Mouse (Mus musculus) liver, embryonic 14.5 days (tissue): ENCODE measurements around the gene Cx3cr1. TPM values are rescaled to one million over a fixed set of nuclear protein-coding genes. Genes with fewer than 3 reads are reported as not detected.
A peak's percentile ranks its signal among the peaks of the same experiment; 100 is the strongest.

Source experiments
- ATAC-seq: fragments of 200-750 bp; cut with Nextera tagmentation; 2 replicates; pipeline ENCODE4 v1.8.0; 2017; ENCODE audit warnings: moderate number of reproducible peaks, mild to moderate bottlenecking, moderate library complexity; ENCODE audit not compliant: insufficient read depth
- DNase-seq, 3 experiments: peaks; one replicate each; pipeline ENCODE4 v3.0.0-alpha.2; 2012 to 2013; ENCODE audit warnings: low read depth in 3 of 3, low spot score in 3 of 3
- H3K27ac ChIP-seq: fragments of 300-500 bp; sonication (generic); 2 replicates; pipeline ENCODE4 v1.5.1; 2014; ENCODE audit warnings: moderate library complexity, mild to moderate bottlenecking, control low read depth, inconsistent platforms
- H3K27me3 ChIP-seq: fragments of 300-500 bp; sonication (generic); 2 replicates; pipeline ENCODE4 v1.6.1; 2014; ENCODE audit warnings: mild to moderate bottlenecking, low read length, moderate library complexity; ENCODE audit not compliant: control insufficient read depth, insufficient read depth
- H3K36me3 ChIP-seq: fragments of 300-500 bp; sonication (generic); replicated peaks from 2 replicates; pipeline ENCODE4 v1.6.1; 2014; ENCODE audit warnings: low read depth; ENCODE audit not compliant: control insufficient read depth, insufficient read depth
- H3K4me1 ChIP-seq, 2 experiments: fragments of 200-500 bp in 1 of 2; fragments of 300-500 bp in 1 of 2; sonication (generic) in 1 of 2; replicated peaks; 2 replicates each; pipeline ENCODE4 v1.6.1; 2012 to 2014; ENCODE audit warnings: antibody characterized with exemption in 1 of 2, inconsistent platforms in 1 of 2, low read length in 1 of 2; ENCODE audit not compliant: control insufficient read depth in 2 of 2, insufficient read depth in 2 of 2
- H3K4me2 ChIP-seq: fragments of 300-500 bp; sonication (generic); 2 replicates; pipeline ENCODE4 v1.6.1; 2014; ENCODE audit warnings: low read depth, mild to moderate bottlenecking, control low read depth, moderate library complexity
- H3K4me3 ChIP-seq, 2 experiments: fragments of 200-500 bp in 1 of 2; fragments of 300-500 bp in 1 of 2; sonication (generic) in 1 of 2; 2 replicates each; pipeline ENCODE4 v1.5.1; 2012 to 2014; ENCODE audit warnings: low read depth in 2 of 2, low read length in 2 of 2, mild to moderate bottlenecking in 2 of 2, control low read depth in 1 of 2, inconsistent platforms in 1 of 2, moderate library complexity in 1 of 2; ENCODE audit not compliant: insufficient read depth in 1 of 2
- H3K9ac ChIP-seq: fragments of 300-500 bp; sonication (generic); replicated peaks from 2 replicates; pipeline ENCODE4 v1.6.1; 2014; ENCODE audit warnings: mild to moderate bottlenecking, control low read depth, moderate library complexity
- H3K9me3 ChIP-seq: fragments of 300-500 bp; sonication (generic); 2 replicates; pipeline ENCODE4 v1.6.1; 2016; ENCODE audit warnings: low read length, mixed read lengths; ENCODE audit not compliant: control insufficient read depth
- CTCF ChIP-seq: IDR thresholded peaks from 2 replicates; pipeline ENCODE4 v1.5.1; 2016; ENCODE audit warnings: antibody characterized with exemption, low read depth, control low read depth
- EP300 ChIP-seq: IDR thresholded peaks from 2 replicates; pipeline ENCODE4 v1.6.1; 2016; ENCODE audit warnings: antibody characterized with exemption, low read depth
- WGBS: fragments of 180-500 bp; shearing (Covaris S2); extraction: QIAGEN DNeasy Blood & Tissue Kit; methylation state at CpG from one replicate; pipeline ENCODE4 v1.1.7; 2014; ENCODE audit not compliant: insufficient replicate concordance; 5-methylcytosine and 5-hydroxymethylcytosine counted together
- polyA plus RNA-seq, 2 experiments: library from polyadenylated mRNA; depleted of rRNA in 1 of 2; stranded (reverse) in 1 of 2; unstranded in 1 of 2; fragments of >200 nt; fragmentation: Nextera tagmentation in 1 of 2; extraction: Ambion mirVana in 1 of 2; gene quantifications; 2 replicates each; pipeline versions ENCODE4 v1.2.1 to v1.2.3; 2012 to 2014

Cx3cr1 gene
- polyA plus RNA-seq, 2 experiments: 0.69 to 1.4 TPM

GRCm38 (mm10) chr9:120080546-120081108, 10.9 kb upstream of the Cx3cr1 start:
- Histone ChIP-seq H3K4me1 (no peaks in the 10 kb centered on the region), H3K9ac (no peak overlapping the region), H3K27me3 (no peaks in the 10 kb centered on the region), H3K36me3 (no peaks in the 10 kb centered on the region), H3K9me3 (no peaks in the 10 kb centered on the region), H3K4me2 (no peak overlapping the region), H3K27ac (no peak overlapping the region), H3K4me3 (no peak overlapping the region)
- TF ChIP-seq EP300: no peak
- peak; percentile 36; the same call in 1 of the 2 replicates for TF ChIP-seq CTCF
- DNase-seq (no peak), ATAC-seq (no peak)
- WGBS: 63% methylated on average over 8 of the region's 8 CpGs

GRCm38 (mm10) chr9:120079901-120080300, 10.2 kb upstream of the Cx3cr1 start:
- 48% methylated on average over 7 of the region's 7 CpGs for WGBS
- H3K4me3 ChIP-seq: no peak overlapping the region
- no peaks in the 10 kb centered on the region for H3K27me3 ChIP-seq
- H3K9ac ChIP-seq: no peak overlapping the region
- TF ChIP-seq EP300 (no peak), CTCF (no peak)
- H3K4me2 ChIP-seq: no peak overlapping the region
- DNase-seq (no peak), ATAC-seq (no peak)
- H3K27ac ChIP-seq: no peak overlapping the region
- no peaks in the 10 kb centered on the region for H3K4me1 ChIP-seq
- H3K9me3 ChIP-seq: no peaks in the 10 kb centered on the region
- H3K36me3 ChIP-seq: no peaks in the 10 kb centered on the region

DNA sequence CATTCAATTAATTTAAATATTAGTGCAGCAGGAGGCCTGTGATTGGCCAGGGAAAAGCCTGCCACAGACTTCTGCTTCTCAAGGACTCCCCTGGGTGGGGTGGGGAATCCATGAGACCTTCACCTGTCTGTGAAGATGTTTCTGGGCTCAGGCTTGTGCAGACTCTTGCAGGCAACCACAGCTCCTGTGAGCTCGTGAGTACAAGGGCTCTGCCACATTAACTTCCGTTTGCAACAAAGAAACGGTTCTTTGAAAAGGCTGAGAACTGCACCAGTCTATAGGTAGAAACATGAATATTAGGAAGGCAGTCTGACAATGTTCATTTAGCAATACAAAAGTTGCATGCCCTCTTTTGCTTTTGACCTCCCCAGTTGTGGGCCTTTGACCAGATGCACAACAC, 8.6 kb upstream of the Cx3cr1 start:
- ATAC-seq: no peak
- WGBS: 57% methylated on average over 3 of the region's 3 CpGs

GRCm38 (mm10) chr9:120074516-120074915, 4.8 kb upstream of the Cx3cr1 start:
- Histone ChIP-seq H3K9ac (no peak overlapping the region), H3K9me3 (no peaks in the 10 kb centered on the region), H3K4me2 (no peak overlapping the region), H3K27ac (no peak overlapping the region), H3K4me1 (no peaks in the 10 kb centered on the region; a peak in 1 of 4 replicates), H3K4me3 (no peak overlapping the region), H3K27me3 (no peaks in the 10 kb centered on the region), H3K36me3 (no peaks in the 10 kb centered on the region)
- WGBS: 62% methylated on average over 7 of the region's 7 CpGs
- DNase-seq (no peak), ATAC-seq (no peak)
- no peak for TF ChIP-seq CTCF

More for the DNA sequence above, 8.6 kb upstream of the Cx3cr1 start:
- Histone ChIP-seq H3K9me3 (no peaks in the 10 kb centered on the region), H3K4me1 (no peaks in the 10 kb centered on the region), H3K4me2 (no peak overlapping the region), H3K9ac (no peak overlapping the region), H3K27me3 (no peaks in the 10 kb centered on the region), H3K27ac (no peak overlapping the region), H3K36me3 (no peaks in the 10 kb centered on the region), H3K4me3 (no peak overlapping the region)
- DNase-seq: no peak
- TF ChIP-seq CTCF (no peak), EP300 (no peak)

- H3K9me3 ChIP-seq: no peaks in the 10 kb centered on the region
- WGBS: 8% methylated on average over 3 of the region's 3 CpGs
- DNase-seq (peak; percentile 26 to 37 (median 28)), ATAC-seq (no peak)
- no peaks in the 10 kb centered on the region; a peak in 1 of 4 replicates for H3K4me1 ChIP-seq
- no peaks in the 10 kb centered on the region for H3K27me3 ChIP-seq
- no peak overlapping the region for H3K9ac ChIP-seq
- no peak overlapping the region for H3K4me2 ChIP-seq
- no peak overlapping the region for H3K4me3 ChIP-seq
- no peak overlapping the region for H3K27ac ChIP-seq
- H3K36me3 ChIP-seq: no peaks in the 10 kb centered on the region
- peak; percentile 96 for TF ChIP-seq CTCF
- no peak for TF ChIP-seq EP300
Measured at GRCm38 (mm10) chr9:120073169-120073568, 3.5 kb upstream of the Cx3cr1 start.
